Mouse (Mus musculus): ENCODE measurements around the gene Pde4dip. TPM values are rescaled to one million over a fixed set of nuclear protein-coding genes. Genes with fewer than 3 reads are reported as not detected.

Pde4dip gene
- polyA plus RNA-seq, 1 experiment from 2014 or later, result 6.0 TPM

GRCm38 (mm10) chr3:97678416-97678815 is 210.1 kb downstream of the Pde4dip start:
- Histone ChIP-seq H3K36me3 (ENCODE audit: inconsistent target) (no peaks in the 10 kb centered on the region), H3K79me2 (ENCODE audit: inconsistent target) (no peaks in the 10 kb centered on the region), H3K4me3 (ENCODE audit: inconsistent target) (no peak overlapping the region), H3K27ac (no peak overlapping the region)
- WGBS (ENCODE audit: missing documents), result 82% methylated on average over 3 of the region's 3 CpGs

GRCm38 (mm10) chr3:97676126-97676525 is 212.4 kb downstream of the Pde4dip start:
- Histone ChIP-seq H3K4me3 (ENCODE audit: inconsistent target) (no peak overlapping the region), H3K79me2 (ENCODE audit: inconsistent target) (no peaks in the 10 kb centered on the region), H3K27ac (no peak overlapping the region), H3K36me3 (ENCODE audit: inconsistent target) (peaks cover 2% of the 10 kb centered on the region; the same call in 1 of the 2 replicates)
- WGBS (ENCODE audit: missing documents), result 98% methylated on average over 3 of the region's 3 CpGs

GRCm38 (mm10) chr3:97674644-97675110 is 213.8 kb downstream of the Pde4dip start, which contains the start of gene Gm17651:
Gm17651 (minus strand) TSS chr3:97674694.
- Histone ChIP-seq H3K36me3 (ENCODE audit: inconsistent target) (peaks cover 4% of the 10 kb centered on the region; the same call in 1 of the 2 replicates), H3K79me2 (ENCODE audit: inconsistent target) (no peaks in the 10 kb centered on the region), H3K27ac (no peak within 1 kb of the TSS), H3K4me3 (ENCODE audit: inconsistent target) (no peak within 1 kb of the TSS)
- 90% methylated on average over 5 of the region's 7 CpGs for WGBS (ENCODE audit: missing documents)

GRCm38 (mm10) chr3:97667093-97667675 is 221.3 kb downstream of the Pde4dip start:
- peaks cover 18% of the 10 kb centered on the region; the same call in 1 of the 2 replicates for H3K36me3 ChIP-seq (ENCODE audit: inconsistent target)
- H3K4me3 ChIP-seq (ENCODE audit: inconsistent target), result no peak overlapping the region
- no peak overlapping the region for H3K27ac ChIP-seq
- WGBS (ENCODE audit: missing documents), result 97% methylated on average over 14 of the region's 14 CpGs
- H3K79me2 ChIP-seq (ENCODE audit: inconsistent target), result no peaks in the 10 kb centered on the region

GRCm38 (mm10) chr3:97666154-97666553 is 222.4 kb downstream of the Pde4dip start:
- 46% methylated on average over 8 of the region's 8 CpGs for WGBS (ENCODE audit: missing documents)
- Histone ChIP-seq H3K36me3 (ENCODE audit: inconsistent target) (peaks cover 16% of the 10 kb centered on the region; the same call in 1 of the 2 replicates), H3K27ac (no peak overlapping the region), H3K79me2 (ENCODE audit: inconsistent target) (no peaks in the 10 kb centered on the region; the same call in 1 of the 2 replicates), H3K4me3 (ENCODE audit: inconsistent target) (no peak overlapping the region)

- no peak overlapping the region for H3K27ac ChIP-seq
- H3K36me3 ChIP-seq (ENCODE audit: inconsistent target), result peaks cover 14% of the 10 kb centered on the region; the same call in 1 of the 2 replicates
- no peak overlapping the region for H3K4me3 ChIP-seq (ENCODE audit: inconsistent target)
- WGBS (ENCODE audit: missing documents), result 24% methylated on average over 9 of the region's 9 CpGs
- H3K79me2 ChIP-seq (ENCODE audit: inconsistent target), result no peaks in the 10 kb centered on the region; the same call in 1 of the 2 replicates
These were observed 223.0 kb downstream of the Pde4dip start for GRCm38 (mm10) chr3:97665525-97665924.

GRCm38 (mm10) chr3:97661206-97661605 is 227.3 kb downstream of the Pde4dip start:
- Histone ChIP-seq H3K36me3 (ENCODE audit: inconsistent target) (0 out of 2 replicates have a peak, but pooled peaks cover 5% of the 10 kb centered on the region), H3K79me2 (ENCODE audit: inconsistent target) (no peaks in the 10 kb centered on the region; the same call in 1 of the 2 replicates), H3K27ac (no peak overlapping the region), H3K4me3 (ENCODE audit: inconsistent target) (no peak overlapping the region)
- WGBS (ENCODE audit: missing documents), result 54% methylated on average over 8 of the region's 8 CpGs

GRCm38 (mm10) chr3:97659746-97660145 is 228.8 kb downstream of the Pde4dip start:
- Histone ChIP-seq H3K4me3 (ENCODE audit: inconsistent target) (no peak overlapping the region), H3K79me2 (ENCODE audit: inconsistent target) (no peaks in the 10 kb centered on the region; the same call in 1 of the 2 replicates), H3K36me3 (ENCODE audit: inconsistent target) (0 out of 2 replicates have a peak, but pooled peaks cover 5% of the 10 kb centered on the region), H3K27ac (peak overlapping the region; percentile 46)
- WGBS (ENCODE audit: missing documents), result 83% methylated on average over 7 of the region's 7 CpGs

- Histone ChIP-seq H3K4me3 (ENCODE audit: inconsistent target) (peak overlapping the region; percentile 78), H3K79me2 (ENCODE audit: inconsistent target) (no peaks in the 10 kb centered on the region; the same call in 1 of the 2 replicates), H3K27ac (peak overlapping the region; percentile 15), H3K36me3 (ENCODE audit: inconsistent target) (0 out of 2 replicates have a peak, but pooled peaks cover 5% of the 10 kb centered on the region)
- WGBS (ENCODE audit: missing documents), result 1% methylated on average over 47 of the region's 50 CpGs
These were observed 229.9 kb downstream of the Pde4dip start for GRCm38 (mm10) chr3:97658426-97659193.

GRCm38 (mm10) chr3:97657655-97658411 is 230.7 kb downstream of the Pde4dip start, which contains the start of gene Prkab2:
Prkab2 (plus strand) TSS chr3:97658193.
- no peaks in the 10 kb centered on the region for H3K36me3 ChIP-seq (ENCODE audit: inconsistent target)
- H3K79me2 ChIP-seq (ENCODE audit: inconsistent target), result no peaks in the 10 kb centered on the region; the same call in 1 of the 2 replicates
- H3K4me3 ChIP-seq (ENCODE audit: inconsistent target), result peak within 1 kb of the TSS; percentile 78
- WGBS (ENCODE audit: missing documents), result 2% methylated on average over 51 of the region's 51 CpGs
- H3K27ac ChIP-seq, result peak within 1 kb of the TSS; percentile 25

- H3K4me3 ChIP-seq (ENCODE audit: inconsistent target), result no peak overlapping the region
- H3K36me3 ChIP-seq (ENCODE audit: inconsistent target), result no peaks in the 10 kb centered on the region
- no peaks in the 10 kb centered on the region; the same call in 1 of the 2 replicates for H3K79me2 ChIP-seq (ENCODE audit: inconsistent target)
- no peak overlapping the region for H3K27ac ChIP-seq
- 89% methylated on average over 8 of the region's 8 CpGs for WGBS (ENCODE audit: missing documents)
These were observed 233.6 kb downstream of the Pde4dip start for GRCm38 (mm10) chr3:97654901-97655300.

- Histone ChIP-seq H3K4me3 (ENCODE audit: inconsistent target) (no peak overlapping the region), H3K36me3 (ENCODE audit: inconsistent target) (no peaks in the 10 kb centered on the region), H3K27ac (no peak overlapping the region), H3K79me2 (ENCODE audit: inconsistent target) (no peaks in the 10 kb centered on the region; the same call in 1 of the 2 replicates)
- 96% methylated on average over 5 of the region's 5 CpGs for WGBS (ENCODE audit: missing documents)
These were observed 234.7 kb downstream of the Pde4dip start for GRCm38 (mm10) chr3:97653781-97654180.

- no peaks in the 10 kb centered on the region for H3K79me2 ChIP-seq (ENCODE audit: inconsistent target)
- no peak overlapping the region for H3K27ac ChIP-seq
- 90% methylated on average over 10 of the region's 10 CpGs for WGBS (ENCODE audit: missing documents)
- no peaks in the 10 kb centered on the region for H3K36me3 ChIP-seq (ENCODE audit: inconsistent target)
- H3K4me3 ChIP-seq (ENCODE audit: inconsistent target), result no peak overlapping the region
These were observed 236.9 kb downstream of the Pde4dip start for GRCm38 (mm10) chr3:97651604-97652003.

- Histone ChIP-seq H3K79me2 (ENCODE audit: inconsistent target) (no peaks in the 10 kb centered on the region), H3K27ac (no peak overlapping the region), H3K4me3 (ENCODE audit: inconsistent target) (no peak overlapping the region), H3K36me3 (ENCODE audit: inconsistent target) (no peaks in the 10 kb centered on the region)
- 91% methylated on average over 6 of the region's 6 CpGs for WGBS (ENCODE audit: missing documents)
These were observed 239.0 kb downstream of the Pde4dip start for GRCm38 (mm10) chr3:97649469-97649868.
